Mouse (Mus musculus) C2C12 (cell line): Measurements from ENCODE around the gene Etv6. TPM values are rescaled to one million over a fixed set of nuclear protein-coding genes. Genes with fewer than 3 reads are reported as not detected.
"Not testable (repeated sequence)": the region's sequence is repeated elsewhere in the genome, so short reads cannot be mapped to it uniquely, and the experiment has no call there.

ENCODE experiments used
- H3K27me3 ChIP-seq: one replicate; pipeline ENCODE4 v1.6.1; 2011; ENCODE audit not compliant: control insufficient read depth, insufficient read depth, insufficient read length
- H3K36me3 ChIP-seq: one replicate; pipeline ENCODE4 v1.6.1; 2011; ENCODE audit not compliant: control insufficient read depth, insufficient read depth
- H3K4me3 ChIP-seq: one replicate; pipeline ENCODE4 v1.5.1; 2011; ENCODE audit warnings: mild to moderate bottlenecking, control low read depth; ENCODE audit not compliant: poor library complexity, insufficient read depth, severe bottlenecking
- H3K79me2 ChIP-seq: one replicate; pipeline ENCODE4 v1.6.1; 2011; ENCODE audit not compliant: control insufficient read depth, insufficient read depth
- H3K79me3 ChIP-seq: one replicate; pipeline ENCODE4 v1.6.1; 2011; ENCODE audit warnings: low read depth, control low read depth
- H3ac ChIP-seq: one replicate; pipeline ENCODE3; 2011; ENCODE audit warnings: low read depth; ENCODE audit not compliant: control insufficient read depth, insufficient read length
- CEBPB ChIP-seq: IDR thresholded peaks from one replicate; pipeline ENCODE4 v1.6.1; 2011; ENCODE audit warnings: low read depth, mild to moderate bottlenecking, control low read depth, moderate library complexity
- CTCF ChIP-seq: IDR thresholded peaks from one replicate; pipeline ENCODE4 v1.5.1; 2011; ENCODE audit not compliant: control insufficient read depth, insufficient read depth, insufficient read length
- FOSL1 ChIP-seq: IDR thresholded peaks from one replicate; pipeline ENCODE4 v1.8.0; 2011; ENCODE audit warnings: mild to moderate bottlenecking, low read length; ENCODE audit not compliant: poor library complexity, insufficient read depth, severe bottlenecking
- MAX ChIP-seq: IDR thresholded peaks from one replicate; pipeline ENCODE4 v1.6.1; 2011; ENCODE audit warnings: mild to moderate bottlenecking, control low read depth
- MYOD1 ChIP-seq: IDR thresholded peaks from one replicate; pipeline ENCODE4 v1.6.1; 2011; ENCODE audit warnings: low read depth; ENCODE audit not compliant: control insufficient read depth, insufficient read length
- MYOG ChIP-seq: IDR thresholded peaks from one replicate; pipeline ENCODE4 v1.6.1; 2011; ENCODE audit not compliant: control insufficient read depth, insufficient read length; ENCODE audit errors: extremely low read depth
- USF1 ChIP-seq: IDR thresholded peaks from one replicate; pipeline ENCODE4 v1.6.1; 2011; ENCODE audit warnings: low read depth, mild to moderate bottlenecking, control low read depth, moderate library complexity
- polyA plus RNA-seq: library from polyadenylated mRNA; unstranded; fragments of >200 nt; fragmentation: generic; extraction: Trizol; gene quantifications from one replicate; pipeline ENCODE4 v1.2.1, GENCODE M21; 2012; ENCODE audit warnings: missing spikeins

Etv6 gene
- polyA plus RNA-seq, 1 experiment = 8.5 TPM

DNA sequence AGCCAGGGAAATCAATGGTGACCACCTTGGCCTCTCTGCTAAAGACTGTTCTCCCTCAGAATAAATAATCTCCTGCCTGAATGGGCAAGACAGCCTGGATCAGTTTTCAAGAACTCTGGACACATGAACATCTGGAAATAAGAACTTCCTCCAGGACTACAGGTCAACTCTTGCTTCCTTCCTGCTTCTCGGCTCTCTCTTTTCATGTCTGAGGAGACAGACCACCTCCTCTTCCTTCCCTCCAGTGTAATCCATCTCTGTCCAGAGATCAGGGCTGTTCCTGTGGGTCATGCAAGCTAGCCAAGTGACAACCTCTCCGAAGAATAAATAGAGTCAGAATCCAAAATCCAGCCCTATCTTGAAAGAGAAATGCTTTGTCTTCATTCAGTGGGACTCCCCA lies 37.6 kb upstream of the Etv6 start:
- no peak overlapping the region for H3K4me3 ChIP-seq
- H3ac ChIP-seq = no peak overlapping the region
- H3K79me2 ChIP-seq = no peaks in the 10 kb centered on the region
- TF ChIP-seq USF1 (no peak), FOSL1 (no peak), CEBPB (no peak), MAX (no peak), MYOG (no peak), MYOD1 (no peak), CTCF (no peak)
- no peaks in the 10 kb centered on the region for H3K79me3 ChIP-seq
- no peaks in the 10 kb centered on the region for H3K36me3 ChIP-seq
- H3K27me3 ChIP-seq = no peaks in the 10 kb centered on the region

DNA sequence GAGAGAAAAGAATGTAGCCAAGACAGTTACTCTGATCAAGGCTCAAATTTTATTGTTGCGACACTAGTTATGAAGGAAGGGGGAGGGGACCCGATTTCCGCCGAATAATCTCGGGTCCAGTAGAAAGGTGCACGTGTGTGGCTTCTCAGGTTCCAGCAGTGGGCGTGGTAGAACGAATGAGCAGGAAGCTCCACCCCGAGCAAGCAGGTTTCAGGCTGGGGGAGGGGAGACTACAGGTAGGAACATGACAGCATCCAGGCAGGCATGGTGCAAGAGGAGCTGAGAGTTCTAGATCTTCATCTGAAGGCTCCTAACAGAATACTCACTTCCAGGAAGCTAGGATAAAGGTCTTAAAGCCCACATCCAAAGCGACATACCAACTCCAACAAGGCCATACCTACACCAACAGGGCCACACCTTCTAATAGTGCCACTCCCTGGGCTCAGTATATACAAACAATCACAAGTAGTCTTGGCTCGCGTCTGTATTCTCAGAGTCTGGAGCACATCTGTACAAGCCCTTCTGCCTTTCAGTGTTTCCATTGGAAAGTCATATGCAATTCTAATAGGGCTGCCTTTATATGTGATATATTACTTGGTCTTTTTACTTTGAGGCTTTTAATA lies 20.9 kb upstream of the Etv6 start:
- H3ac ChIP-seq, H3K79me2 ChIP-seq, H3K36me3 ChIP-seq, H3K4me3 ChIP-seq, H3K79me3 ChIP-seq, H3K27me3 ChIP-seq: not testable (repeated sequence)

- Histone ChIP-seq H3K4me3 (no peak overlapping the region), H3K36me3 (no peaks in the 10 kb centered on the region), H3ac (no peak overlapping the region), H3K27me3 (no peaks in the 10 kb centered on the region), H3K79me3 (no peaks in the 10 kb centered on the region), H3K79me2 (no peaks in the 10 kb centered on the region)
- TF ChIP-seq MYOD1 (no peak), MAX (no peak), FOSL1 (no peak), MYOG (no peak), CTCF (no peak), USF1 (no peak), CEBPB (no peak)
Measured at GRCm38 (mm10) chr6:134018807-134019206, 16.7 kb upstream of the Etv6 start.

DNA sequence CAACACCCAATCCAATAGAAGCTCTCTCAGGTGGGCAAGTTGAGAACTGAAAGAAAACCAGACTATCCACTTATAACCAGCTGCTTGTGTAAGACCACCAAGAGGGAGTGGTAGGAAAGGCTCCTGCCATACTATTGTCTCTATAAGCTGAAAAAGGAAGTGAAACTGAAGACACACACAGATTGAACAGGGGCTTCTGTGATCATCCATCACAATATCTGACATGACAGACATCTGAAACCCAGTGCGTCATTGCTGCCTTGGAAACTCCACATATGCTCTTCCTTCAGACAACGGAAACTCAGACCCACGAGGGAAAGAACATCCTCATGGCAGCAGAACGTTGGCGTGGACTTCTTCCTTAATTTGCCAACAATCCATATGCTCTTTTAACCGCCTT lies 14.7 kb upstream of the Etv6 start:
- Histone ChIP-seq H3K36me3 (no peaks in the 10 kb centered on the region), H3K27me3 (no peaks in the 10 kb centered on the region), H3K79me3 (no peaks in the 10 kb centered on the region), H3K79me2 (no peaks in the 10 kb centered on the region), H3K4me3 (no peak overlapping the region), H3ac (no peak overlapping the region)
- TF ChIP-seq CTCF = no peak
- TF ChIP-seq MYOD1 = no peak
- TF ChIP-seq MYOG = no peak
- no peak for TF ChIP-seq MAX
- no peak for TF ChIP-seq FOSL1
- no peak for TF ChIP-seq USF1
- no peak for TF ChIP-seq CEBPB

DNA sequence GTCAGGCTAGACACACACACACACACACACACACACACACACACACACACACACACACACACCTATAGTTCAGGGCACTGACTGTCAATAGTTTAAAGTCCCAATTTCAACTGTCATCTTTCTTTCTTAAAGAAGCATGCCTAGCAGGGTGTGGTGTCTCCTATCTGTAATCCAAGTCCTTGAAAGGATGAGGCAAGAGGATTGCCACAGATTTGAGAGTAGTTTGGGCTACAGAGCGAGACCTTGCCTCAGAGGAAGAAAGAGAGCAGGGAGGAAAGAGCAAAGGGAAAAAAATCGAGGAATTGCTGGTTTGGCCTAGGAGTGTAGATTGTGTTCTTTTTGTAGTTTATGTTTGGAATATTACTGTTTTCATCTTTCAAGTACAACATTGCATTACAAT lies 9.2 kb upstream of the Etv6 start:
- H3K27me3 ChIP-seq = no peaks in the 10 kb centered on the region
- H3K36me3 ChIP-seq = no peaks in the 10 kb centered on the region
- TF ChIP-seq CTCF (no peak), USF1 (no peak), MYOD1 (no peak), FOSL1 (no peak), MAX (no peak)
- H3K79me3 ChIP-seq = no peaks in the 10 kb centered on the region
- H3ac ChIP-seq = no peak overlapping the region
- no peak overlapping the region for H3K4me3 ChIP-seq
- no peaks in the 10 kb centered on the region for H3K79me2 ChIP-seq

DNA sequence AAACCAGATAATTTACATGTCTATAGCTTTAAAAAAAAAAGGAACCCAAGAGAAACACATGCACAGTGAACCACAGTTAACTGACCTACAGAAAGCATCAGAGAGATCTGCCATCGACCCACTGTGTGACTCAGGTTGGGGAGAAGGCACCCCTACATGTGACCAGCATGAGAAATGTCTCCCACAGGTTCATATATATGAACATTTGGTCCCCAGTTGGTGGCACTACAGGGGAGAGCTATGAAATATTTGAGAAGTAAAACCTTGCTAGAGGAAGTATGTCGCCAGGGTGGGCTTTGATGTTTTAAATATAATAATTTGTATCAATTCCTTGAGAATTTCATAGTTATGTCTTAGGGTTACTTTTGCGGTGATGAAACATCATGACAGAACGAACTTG lies 8.5 kb upstream of the Etv6 start:
- no peaks in the 10 kb centered on the region for H3K27me3 ChIP-seq
- H3K79me3 ChIP-seq = no peaks in the 10 kb centered on the region
- H3ac ChIP-seq = no peak overlapping the region
- no peak overlapping the region for H3K4me3 ChIP-seq
- H3K36me3 ChIP-seq = no peaks in the 10 kb centered on the region
- H3K79me2 ChIP-seq = no peaks in the 10 kb centered on the region
- no peak for TF ChIP-seq USF1
- TF ChIP-seq CEBPB = no peak
- TF ChIP-seq MAX = no peak
- no peak for TF ChIP-seq FOSL1
- no peak for TF ChIP-seq MYOG
- TF ChIP-seq MYOD1 = no peak
- TF ChIP-seq CTCF = no peak

DNA sequence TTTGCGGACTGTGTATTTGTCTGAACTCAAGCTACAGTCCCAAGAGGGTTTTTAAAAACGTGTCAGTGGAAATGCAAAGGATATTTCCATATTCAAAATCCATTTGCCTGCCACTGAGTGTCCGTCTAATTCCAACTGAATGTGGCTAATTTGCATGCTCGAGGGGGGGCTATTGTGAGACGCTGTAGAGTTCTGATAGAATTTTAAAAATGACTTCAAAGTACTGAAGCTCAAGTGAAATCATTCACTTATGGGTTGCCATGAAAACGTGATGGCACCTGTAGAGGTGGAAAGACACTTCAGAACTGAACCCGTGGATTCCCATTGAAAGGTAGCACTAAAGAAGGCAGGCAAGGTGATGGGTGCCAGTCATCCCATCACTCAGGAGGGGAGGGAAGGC lies 3.0 kb upstream of the Etv6 start:
- TF ChIP-seq MYOD1 = no peak
- TF ChIP-seq FOSL1 = no peak
- TF ChIP-seq MAX = no peak
- TF ChIP-seq CEBPB = no peak
- TF ChIP-seq CTCF = no peak
- no peak for TF ChIP-seq USF1
- no peak for TF ChIP-seq MYOG
- H3K27me3 ChIP-seq = no peaks in the 10 kb centered on the region
- no peak overlapping the region for H3K4me3 ChIP-seq
- no peaks in the 10 kb centered on the region for H3K36me3 ChIP-seq
- H3K79me2 ChIP-seq = peaks cover 16% of the 10 kb centered on the region
- peaks cover 12% of the 10 kb centered on the region for H3K79me3 ChIP-seq
- H3ac ChIP-seq = no peak overlapping the region
